Mouse (Mus musculus): Measurements from ENCODE around the gene Zbtb16. TPM values are rescaled to one million over a fixed set of nuclear protein-coding genes. Genes with fewer than 3 reads are reported as not detected.

The Zbtb16 gene
- total and polyA plus RNA-seq, 3 experiments: 0.34 to 3.0 (median 0.90) TPM

- H3K9ac ChIP-seq (ENCODE audit: insufficient read depth, low read depth): no peak overlapping the region
- TF ChIP-seq SIN3A (IDR thresholded peaks at IDR 0.05; ENCODE audit: low read length): no peak
- no peak for TF ChIP-seq KAT2A (IDR thresholded peaks at IDR 0.05; ENCODE audit: insufficient replicate concordance, low read length)
- no peak for TF ChIP-seq MAFK (IDR thresholded peaks at IDR 0.05; ENCODE audit: insufficient replicate concordance, low read length)
- TF ChIP-seq ZC3H11A (IDR thresholded peaks at IDR 0.05; ENCODE audit: low read depth, low read length): no peak
- TF ChIP-seq ELF1 (IDR thresholded peaks at IDR 0.05; ENCODE audit: low read depth, low read length): no peak
- no peak for TF ChIP-seq ZMIZ1 (IDR thresholded peaks at IDR 0.05; ENCODE audit: low read depth, low read length)
- no peak for TF ChIP-seq NELFE (IDR thresholded peaks at IDR 0.05; ENCODE audit: low read depth, low read length)
- TF ChIP-seq RAD21 (IDR thresholded peaks at IDR 0.05; ENCODE audit: low read depth, low read length): no peak
- no peak for TF ChIP-seq PAX5 (IDR thresholded peaks at IDR 0.05; ENCODE audit: low read length)
- TF ChIP-seq IRF4 (IDR thresholded peaks at IDR 0.05; ENCODE audit: low read depth, low read length): no peak
- no peak for TF ChIP-seq MXI1 (IDR thresholded peaks at IDR 0.05; ENCODE audit: low read depth, low read length)
- TF ChIP-seq CTCF (conservative IDR thresholded peaks at IDR 0.05 in 1 of 2, IDR thresholded peaks at IDR 0.05 in 1 of 2; ENCODE audit: low read depth in 2 of 2, low read length in 2 of 2): no peak
- no peak for TF ChIP-seq UBTF (IDR thresholded peaks at IDR 0.05; ENCODE audit: low read depth, low read length)
- no peak for TF ChIP-seq HCFC1 (IDR thresholded peaks at IDR 0.05; ENCODE audit: low read depth, low read length)
- TF ChIP-seq JUN (IDR thresholded peaks at IDR 0.05; ENCODE audit: insufficient read depth, low read depth, low read length): no peak
- TF ChIP-seq EP300 (IDR thresholded peaks at IDR 0.05; ENCODE audit: low read length): no peak
- TF ChIP-seq ZNF384 (IDR thresholded peaks at IDR 0.05; ENCODE audit: low read depth, low read length): no peak
- H3K4me1 ChIP-seq (ENCODE audit: control insufficient read depth in 1 of 2, insufficient read depth in 2 of 2): peaks cover 10 to 38% of the 10 kb centered on the region in 2 experiments
- no peaks in the 10 kb centered on the region for H3K79me2 ChIP-seq (replicated peaks; ENCODE audit: control insufficient read depth, extremely low read depth, insufficient read depth, poor library complexity, severe bottlenecking)
- no peak overlapping the region for H3K4me2 ChIP-seq (ENCODE audit: insufficient read depth, low read depth, poor library complexity, severe bottlenecking)
- dilution Hi-C loops (cut with MboI; ENCODE audit: extremely low pct_ligation_motif_present, extremely low pct_unique_long_range_greater_than_20kb, low sequenced_read_pairs): no loop called here
- in situ Hi-C loops (cut with MboI; ENCODE audit: low pct_ligation_motif_present, low pct_unique_long_range_greater_than_20kb, low sequenced_read_pairs): no loop called here
- no peak overlapping the region for H3K27ac ChIP-seq (ENCODE audit: insufficient read depth, low read depth)
- no peak overlapping the region for H3K4me3 ChIP-seq (replicated peaks in 1 of 3; ENCODE audit: low read depth in 2 of 3, low read length in 2 of 3, poor library complexity in 1 of 3)
- H3K9me3 ChIP-seq (replicated peaks; ENCODE audit: low read length): no peaks in the 10 kb centered on the region
- DNase-seq (ENCODE audit: extremely low read depth): no peak
- H3K27me3 ChIP-seq (replicated peaks): no peaks in the 10 kb centered on the region
- peaks cover 8 to 9% of the 10 kb centered on the region in 2 experiments for H3K36me3 ChIP-seq (replicated peaks in 1 of 2; ENCODE audit: control insufficient read depth in 1 of 2, insufficient read depth in 1 of 2, low read length in 1 of 2)
Measured at GRCm38 (mm10) chr9:48721172-48721571, 114.8 kb downstream of the Zbtb16 start.

GRCm38 (mm10) chr9:48720251-48720963 is 115.6 kb downstream of the Zbtb16 start:
- H3K4me3 ChIP-seq (replicated peaks in 1 of 3; ENCODE audit: low read depth in 2 of 3, low read length in 2 of 3, poor library complexity in 1 of 3): no peak overlapping the region
- no peak overlapping the region for H3K9ac ChIP-seq (ENCODE audit: insufficient read depth, low read depth)
- H3K36me3 ChIP-seq (replicated peaks in 1 of 2; ENCODE audit: control insufficient read depth in 1 of 2, insufficient read depth in 1 of 2, low read length in 1 of 2): peaks cover 8 to 9% of the 10 kb centered on the region in 2 experiments
- dilution Hi-C loops (cut with MboI; ENCODE audit: extremely low pct_ligation_motif_present, extremely low pct_unique_long_range_greater_than_20kb, low sequenced_read_pairs): no loop called here
- H3K9me3 ChIP-seq (replicated peaks; ENCODE audit: low read length): no peaks in the 10 kb centered on the region
- H3K79me2 ChIP-seq (replicated peaks; ENCODE audit: control insufficient read depth, extremely low read depth, insufficient read depth, poor library complexity, severe bottlenecking): no peaks in the 10 kb centered on the region
- H3K27me3 ChIP-seq (replicated peaks): no peaks in the 10 kb centered on the region
- H3K27ac ChIP-seq (ENCODE audit: insufficient read depth, low read depth): no peak overlapping the region
- TF ChIP-seq SIN3A (IDR thresholded peaks at IDR 0.05; ENCODE audit: low read length) (no peak), CTCF (conservative IDR thresholded peaks at IDR 0.05 in 1 of 2, IDR thresholded peaks at IDR 0.05 in 1 of 2; ENCODE audit: low read depth in 2 of 2, low read length in 2 of 2) (no peak), NELFE (IDR thresholded peaks at IDR 0.05; ENCODE audit: low read depth, low read length) (no peak), NRF1 (IDR thresholded peaks at IDR 0.05; ENCODE audit: low read depth, low read length) (no peak), BHLHE40 (IDR thresholded peaks at IDR 0.05; ENCODE audit: low read depth, low read length) (no peak), USF1 (IDR thresholded peaks at IDR 0.05; ENCODE audit: low read depth, low read length) (no peak)
- peaks cover 10 to 46% of the 10 kb centered on the region in 2 experiments for H3K4me1 ChIP-seq (ENCODE audit: control insufficient read depth in 1 of 2, insufficient read depth in 2 of 2)
- DNase-seq (ENCODE audit: extremely low read depth): no peak
- in situ Hi-C loops (cut with MboI; ENCODE audit: low pct_ligation_motif_present, low pct_unique_long_range_greater_than_20kb, low sequenced_read_pairs): no loop called here
- H3K4me2 ChIP-seq (ENCODE audit: insufficient read depth, low read depth, poor library complexity, severe bottlenecking): no peak overlapping the region
